Mouse (Mus musculus): ENCODE data around the gene Cep350. TPM values are rescaled to one million over a fixed set of nuclear protein-coding genes. Genes with fewer than 3 reads are reported as not detected.

Cep350 gene
- polyA plus RNA-seq, 1 experiment = 36.5 TPM

- Histone ChIP-seq H3K4me3 (ENCODE audit: low read depth, low read length) (no peak overlapping the region), H3K27me3 (ENCODE audit: control insufficient read depth, insufficient read depth, low read length, poor library complexity, severe bottlenecking) (no peaks in the 10 kb centered on the region), H3K9ac (ENCODE audit: low read depth, poor library complexity, severe bottlenecking) (no peak overlapping the region), H3K36me3 (ENCODE audit: control insufficient read depth, insufficient read depth, low read length, poor library complexity, severe bottlenecking) (peaks cover under 1% of the 10 kb centered on the region), H3K9me3 (replicated peaks; ENCODE audit: control insufficient read depth, insufficient read depth, low read length, poor library complexity, severe bottlenecking) (no peaks in the 10 kb centered on the region), H3K4me1 (ENCODE audit: control insufficient read depth, insufficient read depth, low read length) (no peaks in the 10 kb centered on the region), H3K27ac (ENCODE audit: insufficient read depth, low read length) (no peak overlapping the region)
- no peak for TF ChIP-seq EP300 (IDR thresholded peaks at IDR 0.05; ENCODE audit: insufficient read depth, low read depth, low read length)
- TF ChIP-seq CTCF (IDR thresholded peaks at IDR 0.05; ENCODE audit: low read depth, low read length) = no peak
- TF ChIP-seq POLR2A (IDR thresholded peaks at IDR 0.05; ENCODE audit: insufficient read depth, low read length) = no peak
Measured at GRCm38 (mm10) chr1:155879596-155879995, 93.5 kb downstream of the Cep350 start.

GRCm38 (mm10) chr1:155862967-155863366, 110.1 kb downstream of the Cep350 start:
- Histone ChIP-seq H3K9me3 (replicated peaks; ENCODE audit: control insufficient read depth, insufficient read depth, low read length, poor library complexity, severe bottlenecking) (no peaks in the 10 kb centered on the region), H3K36me3 (ENCODE audit: control insufficient read depth, insufficient read depth, low read length, poor library complexity, severe bottlenecking) (peaks cover 7% of the 10 kb centered on the region; the same call in 1 of the 2 replicates), H3K27ac (ENCODE audit: insufficient read depth, low read length) (no peak overlapping the region), H3K27me3 (ENCODE audit: control insufficient read depth, insufficient read depth, low read length, poor library complexity, severe bottlenecking) (no peaks in the 10 kb centered on the region), H3K4me1 (ENCODE audit: control insufficient read depth, insufficient read depth, low read length) (no peaks in the 10 kb centered on the region), H3K4me3 (ENCODE audit: low read depth, low read length) (no peak overlapping the region), H3K9ac (ENCODE audit: low read depth, poor library complexity, severe bottlenecking) (no peak overlapping the region)
- peak; percentile 23 for TF ChIP-seq CTCF (IDR thresholded peaks at IDR 0.05; ENCODE audit: low read depth, low read length)
- TF ChIP-seq POLR2A (IDR thresholded peaks at IDR 0.05; ENCODE audit: insufficient read depth, low read length) = no peak
- TF ChIP-seq EP300 (IDR thresholded peaks at IDR 0.05; ENCODE audit: insufficient read depth, low read depth, low read length) = no peak

GRCm38 (mm10) chr1:155854926-155855702, 117.9 kb downstream of the Cep350 start:
- H3K9me3 ChIP-seq (replicated peaks; ENCODE audit: control insufficient read depth, insufficient read depth, low read length, poor library complexity, severe bottlenecking) = no peaks in the 10 kb centered on the region
- TF ChIP-seq POLR2A (IDR thresholded peaks at IDR 0.05; ENCODE audit: insufficient read depth, low read length) = no peak
- no peak for TF ChIP-seq CTCF (IDR thresholded peaks at IDR 0.05; ENCODE audit: low read depth, low read length)
- no peak for TF ChIP-seq EP300 (IDR thresholded peaks at IDR 0.05; ENCODE audit: insufficient read depth, low read depth, low read length)
- H3K27ac ChIP-seq (ENCODE audit: insufficient read depth, low read length) = no peak overlapping the region
- H3K4me1 ChIP-seq (ENCODE audit: control insufficient read depth, insufficient read depth, low read length) = no peaks in the 10 kb centered on the region
- no peak overlapping the region for H3K4me3 ChIP-seq (ENCODE audit: low read depth, low read length)
- no peaks in the 10 kb centered on the region for H3K27me3 ChIP-seq (ENCODE audit: control insufficient read depth, insufficient read depth, low read length, poor library complexity, severe bottlenecking)
- no peaks in the 10 kb centered on the region for H3K36me3 ChIP-seq (ENCODE audit: control insufficient read depth, insufficient read depth, low read length, poor library complexity, severe bottlenecking)
- no peak overlapping the region for H3K9ac ChIP-seq (ENCODE audit: low read depth, poor library complexity, severe bottlenecking)

GRCm38 (mm10) chr1:155853009-155853408, 120.0 kb downstream of the Cep350 start:
- no peak overlapping the region for H3K4me3 ChIP-seq (ENCODE audit: low read depth, low read length)
- 0 out of 2 replicates have a peak, but pooled peaks cover 2% of the 10 kb centered on the region for H3K36me3 ChIP-seq (ENCODE audit: control insufficient read depth, insufficient read depth, low read length, poor library complexity, severe bottlenecking)
- no peaks in the 10 kb centered on the region for H3K27me3 ChIP-seq (ENCODE audit: control insufficient read depth, insufficient read depth, low read length, poor library complexity, severe bottlenecking)
- H3K9me3 ChIP-seq (replicated peaks; ENCODE audit: control insufficient read depth, insufficient read depth, low read length, poor library complexity, severe bottlenecking) = no peaks in the 10 kb centered on the region
- H3K27ac ChIP-seq (ENCODE audit: insufficient read depth, low read length) = no peak overlapping the region
- H3K9ac ChIP-seq (ENCODE audit: low read depth, poor library complexity, severe bottlenecking) = no peak overlapping the region
- no peak for TF ChIP-seq CTCF (IDR thresholded peaks at IDR 0.05; ENCODE audit: low read depth, low read length)
- no peak for TF ChIP-seq EP300 (IDR thresholded peaks at IDR 0.05; ENCODE audit: insufficient read depth, low read depth, low read length)
- no peak for TF ChIP-seq POLR2A (IDR thresholded peaks at IDR 0.05; ENCODE audit: insufficient read depth, low read length)
- no peaks in the 10 kb centered on the region for H3K4me1 ChIP-seq (ENCODE audit: control insufficient read depth, insufficient read depth, low read length)

GRCm38 (mm10) chr1:155844235-155844634, 128.8 kb downstream of the Cep350 start:
- Histone ChIP-seq H3K9me3 (replicated peaks; ENCODE audit: control insufficient read depth, insufficient read depth, low read length, poor library complexity, severe bottlenecking) (no peaks in the 10 kb centered on the region), H3K36me3 (ENCODE audit: control insufficient read depth, insufficient read depth, low read length, poor library complexity, severe bottlenecking) (0 out of 2 replicates have a peak, but pooled peaks cover 2% of the 10 kb centered on the region), H3K9ac (ENCODE audit: low read depth, poor library complexity, severe bottlenecking) (no peak overlapping the region), H3K4me1 (ENCODE audit: control insufficient read depth, insufficient read depth, low read length) (no peaks in the 10 kb centered on the region), H3K4me3 (ENCODE audit: low read depth, low read length) (no peak overlapping the region), H3K27me3 (ENCODE audit: control insufficient read depth, insufficient read depth, low read length, poor library complexity, severe bottlenecking) (no peaks in the 10 kb centered on the region), H3K27ac (ENCODE audit: insufficient read depth, low read length) (no peak overlapping the region)
- no peak for TF ChIP-seq POLR2A (IDR thresholded peaks at IDR 0.05; ENCODE audit: insufficient read depth, low read length)
- TF ChIP-seq EP300 (IDR thresholded peaks at IDR 0.05; ENCODE audit: insufficient read depth, low read depth, low read length) = no peak
- no peak for TF ChIP-seq CTCF (IDR thresholded peaks at IDR 0.05; ENCODE audit: low read depth, low read length)

- Histone ChIP-seq H3K4me3 (ENCODE audit: low read depth, low read length) (no peak overlapping the region), H3K36me3 (ENCODE audit: control insufficient read depth, insufficient read depth, low read length, poor library complexity, severe bottlenecking) (0 out of 2 replicates have a peak, but pooled peaks cover 2% of the 10 kb centered on the region), H3K27ac (ENCODE audit: insufficient read depth, low read length) (no peak overlapping the region), H3K4me1 (ENCODE audit: control insufficient read depth, insufficient read depth, low read length) (no peaks in the 10 kb centered on the region), H3K27me3 (ENCODE audit: control insufficient read depth, insufficient read depth, low read length, poor library complexity, severe bottlenecking) (no peaks in the 10 kb centered on the region), H3K9ac (ENCODE audit: low read depth, poor library complexity, severe bottlenecking) (no peak overlapping the region), H3K9me3 (replicated peaks; ENCODE audit: control insufficient read depth, insufficient read depth, low read length, poor library complexity, severe bottlenecking) (no peaks in the 10 kb centered on the region)
- TF ChIP-seq EP300 (IDR thresholded peaks at IDR 0.05; ENCODE audit: insufficient read depth, low read depth, low read length) = no peak
- TF ChIP-seq POLR2A (IDR thresholded peaks at IDR 0.05; ENCODE audit: insufficient read depth, low read length) = no peak
- no peak for TF ChIP-seq CTCF (IDR thresholded peaks at IDR 0.05; ENCODE audit: low read depth, low read length)
Measured at GRCm38 (mm10) chr1:155843538-155843937, 129.5 kb downstream of the Cep350 start.

All from ES-Bruce4 (cell line).